Mouse (Mus musculus): ENCODE results near the gene 1700023F06Rik. TPM values are rescaled to one million over a fixed set of nuclear protein-coding genes. Genes with fewer than 3 reads are reported as not detected.

The 1700023F06Rik gene
- total and polyA plus RNA-seq, 3 experiments: not detected

DNA sequence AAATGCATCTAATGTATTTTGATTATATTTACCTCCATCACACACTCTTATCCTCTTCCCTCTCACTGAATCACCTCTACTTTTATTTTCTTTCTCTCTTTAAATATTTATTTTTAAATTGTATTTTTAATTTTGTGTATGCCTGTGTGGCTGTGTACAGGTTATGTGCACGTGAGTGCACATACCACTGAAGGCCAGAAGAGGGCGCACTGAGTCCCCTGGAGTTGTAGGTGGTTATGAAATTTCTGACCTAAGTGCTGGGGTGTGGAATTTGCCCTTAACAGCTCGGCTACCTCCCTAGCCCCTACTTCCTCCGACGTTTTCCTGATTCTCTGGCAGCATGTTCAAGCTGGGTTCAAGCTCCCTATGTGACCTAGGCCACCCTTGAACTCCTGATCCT, 5.4 kb upstream of the 1700023F06Rik start:
- in situ Hi-C loops (cut with MboI; ENCODE audit: low pct_ligation_motif_present, low pct_unique_long_range_greater_than_20kb, low sequenced_read_pairs) (no loop called here), dilution Hi-C loops (cut with MboI; ENCODE audit: extremely low pct_ligation_motif_present, extremely low pct_unique_long_range_greater_than_20kb, low sequenced_read_pairs) (no loop called here)
- Histone ChIP-seq H3K27me3 (replicated peaks) (no peaks in the 10 kb centered on the region), H3K9me3 (replicated peaks; ENCODE audit: low read length) (peaks cover 10% of the 10 kb centered on the region), H3K9ac (ENCODE audit: insufficient read depth, low read depth) (no peak overlapping the region), H3K4me2 (ENCODE audit: insufficient read depth, low read depth, poor library complexity, severe bottlenecking) (no peak overlapping the region), H3K36me3 (replicated peaks in 1 of 2; ENCODE audit: control insufficient read depth in 1 of 2, insufficient read depth in 1 of 2, low read length in 1 of 2) (peaks cover 0 to 2% of the 10 kb centered on the region in 2 experiments), H3K4me1 (ENCODE audit: control insufficient read depth in 1 of 2, insufficient read depth in 2 of 2) (0 out of 4 replicates have a peak, but pooled peaks cover 0 to 6% of the 10 kb centered on the region in 2 experiments), H3K4me3 (replicated peaks in 1 of 3; ENCODE audit: low read depth in 2 of 3, low read length in 2 of 3, poor library complexity in 1 of 3) (no peak overlapping the region), H3K79me2 (replicated peaks; ENCODE audit: control insufficient read depth, extremely low read depth, insufficient read depth, poor library complexity, severe bottlenecking) (no peaks in the 10 kb centered on the region), H3K27ac (ENCODE audit: insufficient read depth, low read depth) (no peak overlapping the region)
- TF ChIP-seq CTCF (conservative IDR thresholded peaks at IDR 0.05 in 1 of 2, IDR thresholded peaks at IDR 0.05 in 1 of 2; ENCODE audit: low read depth in 2 of 2, low read length in 2 of 2) (peak; percentile 21 to 49; a peak in 1 of 4 replicates), MYC (IDR thresholded peaks at IDR 0.05; ENCODE audit: low read depth, low read length) (no peak), SMC3 (IDR thresholded peaks at IDR 0.05; ENCODE audit: low read depth, low read length) (peak; percentile 15; the same call in 1 of the 2 replicates), HCFC1 (IDR thresholded peaks at IDR 0.05; ENCODE audit: low read depth, low read length) (no peak)
- no peak for DNase-seq (ENCODE audit: extremely low read depth)

GRCm38 (mm10) chr11:103210291-103210690, 1.9 kb upstream of the 1700023F06Rik start:
- Histone ChIP-seq H3K9ac (ENCODE audit: insufficient read depth, low read depth) (no peak overlapping the region), H3K27ac (ENCODE audit: insufficient read depth, low read depth) (no peak overlapping the region), H3K27me3 (replicated peaks) (no peaks in the 10 kb centered on the region), H3K9me3 (replicated peaks; ENCODE audit: low read length) (peaks cover 10% of the 10 kb centered on the region), H3K36me3 (replicated peaks in 1 of 2; ENCODE audit: control insufficient read depth in 1 of 2, insufficient read depth in 1 of 2, low read length in 1 of 2) (no peaks in the 10 kb centered on the region), H3K4me1 (ENCODE audit: control insufficient read depth in 1 of 2, insufficient read depth in 2 of 2) (0 out of 4 replicates have a peak, but pooled peaks cover 0 to 6% of the 10 kb centered on the region in 2 experiments), H3K4me3 (replicated peaks in 1 of 3; ENCODE audit: low read depth in 2 of 3, low read length in 2 of 3, poor library complexity in 1 of 3) (no peak overlapping the region), H3K79me2 (replicated peaks; ENCODE audit: control insufficient read depth, extremely low read depth, insufficient read depth, poor library complexity, severe bottlenecking) (no peaks in the 10 kb centered on the region), H3K4me2 (ENCODE audit: insufficient read depth, low read depth, poor library complexity, severe bottlenecking) (no peak overlapping the region)
- DNase-seq (ENCODE audit: extremely low read depth): no peak
- in situ Hi-C loops (cut with MboI; ENCODE audit: low pct_ligation_motif_present, low pct_unique_long_range_greater_than_20kb, low sequenced_read_pairs): no loop called here
- TF ChIP-seq ZKSCAN1 (IDR thresholded peaks at IDR 0.05; ENCODE audit: borderline replicate concordance, low read depth, low read length) (no peak), RCOR1 (conservative IDR thresholded peaks at IDR 0.05; ENCODE audit: low read depth, low read length) (no peak), ZMIZ1 (IDR thresholded peaks at IDR 0.05; ENCODE audit: low read depth, low read length) (no peak), TBP (conservative IDR thresholded peaks at IDR 0.05; ENCODE audit: low read depth, low read length) (no peak), MEF2A (IDR thresholded peaks at IDR 0.05; ENCODE audit: borderline replicate concordance, low read depth, low read length) (no peak), POLR2A (IDR thresholded peaks at IDR 0.05; ENCODE audit: low read depth, low read length) (no peak), RAD21 (IDR thresholded peaks at IDR 0.05; ENCODE audit: low read depth, low read length) (no peak), SIN3A (IDR thresholded peaks at IDR 0.05; ENCODE audit: low read length) (no peak), USF2 (conservative IDR thresholded peaks at IDR 0.05; ENCODE audit: low read depth, low read length) (no peak), MXI1 (IDR thresholded peaks at IDR 0.05; ENCODE audit: low read depth, low read length) (no peak), CHD1 (IDR thresholded peaks at IDR 0.05; ENCODE audit: low read depth, low read length) (no peak), JUN (IDR thresholded peaks at IDR 0.05; ENCODE audit: insufficient read depth, low read depth, low read length) (no peak), TCF12 (IDR thresholded peaks at IDR 0.05; ENCODE audit: low read depth, low read length) (no peak), MYC (IDR thresholded peaks at IDR 0.05; ENCODE audit: low read depth, low read length) (no peak), HCFC1 (IDR thresholded peaks at IDR 0.05; ENCODE audit: low read depth, low read length) (no peak)
- dilution Hi-C loops (cut with MboI; ENCODE audit: extremely low pct_ligation_motif_present, extremely low pct_unique_long_range_greater_than_20kb, low sequenced_read_pairs): no loop called here

All from CH12.LX (cell line).